Mouse (Mus musculus): ENCODE results near the gene E2f6. TPM values are rescaled to one million over a fixed set of nuclear protein-coding genes. Genes with fewer than 3 reads are reported as not detected.

The E2f6 gene
- total RNA-seq, 1 experiment from 2014 or later = 54.0 TPM

GRCm38 (mm10) chr12:16844623-16845592 is 34.1 kb downstream of the E2f6 start:
- ATAC-seq (replicated peaks; ENCODE audit: low read depth, poor library complexity, severe bottlenecking) = no peak

- no peak for ATAC-seq (replicated peaks; ENCODE audit: low read depth, poor library complexity, severe bottlenecking)
Observed at GRCm38 (mm10) chr12:16847204-16847792, 36.5 kb downstream of the E2f6 start.

- no peak for ATAC-seq (replicated peaks; ENCODE audit: low read depth, poor library complexity, severe bottlenecking)
Observed at GRCm38 (mm10) chr12:16848501-16848900, 37.7 kb downstream of the E2f6 start.

- ATAC-seq (replicated peaks; ENCODE audit: low read depth, poor library complexity, severe bottlenecking) = no peak
Observed at GRCm38 (mm10) chr12:16849821-16850220, 39.1 kb downstream of the E2f6 start.

GRCm38 (mm10) chr12:16850431-16851375 is 39.9 kb downstream of the E2f6 start:
- ATAC-seq (replicated peaks; ENCODE audit: low read depth, poor library complexity, severe bottlenecking) = no peak

GRCm38 (mm10) chr12:16853431-16854165 is 42.8 kb downstream of the E2f6 start:
- ATAC-seq (replicated peaks; ENCODE audit: low read depth, poor library complexity, severe bottlenecking) = no peak; the same call in 1 of the 2 replicates

- ATAC-seq (replicated peaks; ENCODE audit: low read depth, poor library complexity, severe bottlenecking) = no peak
Observed at GRCm38 (mm10) chr12:16855632-16856305, 45.0 kb downstream of the E2f6 start.

- ATAC-seq (replicated peaks; ENCODE audit: low read depth, poor library complexity, severe bottlenecking) = no peak
Observed at GRCm38 (mm10) chr12:16856306-16856679, 45.5 kb downstream of the E2f6 start.

- no peak for ATAC-seq (replicated peaks; ENCODE audit: low read depth, poor library complexity, severe bottlenecking)
Observed at GRCm38 (mm10) chr12:16858081-16858480, 47.3 kb downstream of the E2f6 start.

GRCm38 (mm10) chr12:16859781-16860180 is 49.0 kb downstream of the E2f6 start:
- ATAC-seq (replicated peaks; ENCODE audit: low read depth, poor library complexity, severe bottlenecking) = no peak

GRCm38 (mm10) chr12:16860533-16860932 is 49.8 kb downstream of the E2f6 start:
- ATAC-seq (replicated peaks; ENCODE audit: low read depth, poor library complexity, severe bottlenecking) = no peak

- ATAC-seq (replicated peaks; ENCODE audit: low read depth, poor library complexity, severe bottlenecking) = no peak
Observed at GRCm38 (mm10) chr12:16860961-16861360, 50.2 kb downstream of the E2f6 start.

- no peak for ATAC-seq (replicated peaks; ENCODE audit: low read depth, poor library complexity, severe bottlenecking)
Observed at GRCm38 (mm10) chr12:16864477-16864876, 53.7 kb downstream of the E2f6 start.

GRCm38 (mm10) chr12:16865871-16866270 is 55.1 kb downstream of the E2f6 start:
- ATAC-seq (replicated peaks; ENCODE audit: low read depth, poor library complexity, severe bottlenecking) = peak; percentile 40

- ATAC-seq (replicated peaks; ENCODE audit: low read depth, poor library complexity, severe bottlenecking) = peak; percentile 75
Observed at GRCm38 (mm10) chr12:16866460-16866859, 55.7 kb downstream of the E2f6 start.

GRCm38 (mm10) chr12:16867306-16867705 is 56.5 kb downstream of the E2f6 start:
- no peak for ATAC-seq (replicated peaks; ENCODE audit: low read depth, poor library complexity, severe bottlenecking)

GRCm38 (mm10) chr12:16868618-16869017 is 57.9 kb downstream of the E2f6 start:
- no peak for ATAC-seq (replicated peaks; ENCODE audit: low read depth, poor library complexity, severe bottlenecking)

GRCm38 (mm10) chr12:16869091-16869778 is 58.5 kb downstream of the E2f6 start:
- no peak for ATAC-seq (replicated peaks; ENCODE audit: low read depth, poor library complexity, severe bottlenecking)
